Mouse (Mus musculus) stomach, postnatal 0 days (tissue): ENCODE results near the gene Cd5. TPM values are rescaled to one million over a fixed set of nuclear protein-coding genes. Genes with fewer than 3 reads are reported as not detected.

Experiments used
- ATAC-seq: fragments of 200-750 bp; cut with Nextera tagmentation; 2 replicates; pipeline ENCODE4 v1.8.0; 2017; ENCODE audit not compliant: low FRiP score, low TSS enrichment
- DNase-seq: peaks from one replicate; pipeline ENCODE4 v3.0.0-alpha.2; 2016; ENCODE audit warnings: low spot score
- H3K27ac ChIP-seq: fragments of 300-500 bp; sonication (generic); replicated peaks from 2 replicates; pipeline ENCODE4 v1.5.1; 2014; ENCODE audit warnings: mild to moderate bottlenecking, control low read depth
- H3K27me3 ChIP-seq: fragments of 300-500 bp; sonication (generic); 2 replicates; pipeline ENCODE4 v1.6.1; 2014; ENCODE audit warnings: low read length; ENCODE audit not compliant: control insufficient read depth, insufficient read depth
- H3K36me3 ChIP-seq: fragments of 300-500 bp; sonication (generic); 2 replicates; pipeline ENCODE4 v1.6.1; 2014; ENCODE audit warnings: low read length, mixed read lengths; ENCODE audit not compliant: control insufficient read depth, insufficient read depth
- H3K4me1 ChIP-seq: fragments of 300-500 bp; sonication (generic); replicated peaks from 2 replicates; pipeline ENCODE4 v1.6.1; 2014; ENCODE audit warnings: antibody characterized with exemption; ENCODE audit not compliant: control insufficient read depth, insufficient read depth
- H3K4me2 ChIP-seq: fragments of 300-500 bp; sonication (generic); replicated peaks from 2 replicates; pipeline ENCODE4 v1.6.1; 2014; ENCODE audit warnings: low read depth, mild to moderate bottlenecking, control low read depth, moderate library complexity
- H3K4me3 ChIP-seq: fragments of 300-500 bp; sonication (generic); 2 replicates; pipeline ENCODE4 v1.5.1; 2014; ENCODE audit warnings: low read depth, low read length, control low read depth
- H3K9ac ChIP-seq: fragments of 300-500 bp; sonication (generic); 2 replicates; pipeline ENCODE4 v1.6.1; 2014; ENCODE audit warnings: mild to moderate bottlenecking, low read length, control low read depth, mixed read lengths
- H3K9me3 ChIP-seq: fragments of 300-500 bp; sonication (generic); 2 replicates; pipeline ENCODE4 v1.6.1; 2016; ENCODE audit warnings: low read length; ENCODE audit not compliant: control insufficient read depth
- CTCF ChIP-seq: IDR thresholded peaks from 2 replicates; pipeline ENCODE4 v1.5.1; 2016; ENCODE audit warnings: antibody characterized with exemption, low read depth, mild to moderate bottlenecking, moderate library complexity
- EP300 ChIP-seq: optimal IDR thresholded peaks from 2 replicates; pipeline ENCODE3; 2016; ENCODE audit warnings: antibody characterized with exemption
- WGBS: fragments of 180-500 bp; shearing (Covaris S2); extraction: QIAGEN DNeasy Blood & Tissue Kit; methylation state at CpG from one replicate; pipeline ENCODE4 v1.1.7; 2014; 5-methylcytosine and 5-hydroxymethylcytosine counted together
- polyA plus RNA-seq: library from polyadenylated mRNA; unstranded; fragments of >200 nt; fragmentation: Nextera tagmentation; extraction: Ambion mirVana; gene quantifications from 2 replicates; pipeline ENCODE4 v1.2.1, GENCODE M21; 2015

The Cd5 gene
- polyA plus RNA-seq, 1 experiment from 2014 or later, result 1.8 TPM

DNA sequence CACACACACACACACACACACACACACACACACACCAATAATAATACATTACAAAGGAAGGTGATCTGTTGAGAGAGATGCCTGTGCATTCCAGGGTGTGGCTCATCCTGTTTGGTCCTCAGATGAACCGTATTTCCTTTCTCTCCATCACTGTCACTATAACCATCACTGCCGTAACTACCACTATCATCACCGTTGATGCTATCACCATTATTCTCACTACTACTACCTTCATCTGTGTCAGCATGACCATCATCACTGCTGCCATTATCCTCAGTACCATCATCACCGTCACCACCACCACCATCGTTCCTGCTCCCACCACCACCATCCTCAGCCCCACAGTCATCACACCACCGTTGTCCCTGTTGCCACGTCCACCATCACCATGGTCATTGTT, 6.8 kb downstream of the Cd5 start:
- TF ChIP-seq EP300 (no peak), CTCF (no peak)
- no peak overlapping the region for H3K4me3 ChIP-seq
- H3K36me3 ChIP-seq, result no peaks in the 10 kb centered on the region
- H3K27ac ChIP-seq, result no peak overlapping the region
- H3K27me3 ChIP-seq, result no peaks in the 10 kb centered on the region
- H3K4me1 ChIP-seq, result no peaks in the 10 kb centered on the region
- no peak overlapping the region for H3K4me2 ChIP-seq
- no peak overlapping the region for H3K9ac ChIP-seq
- no peaks in the 10 kb centered on the region for H3K9me3 ChIP-seq
- WGBS, result 87% methylated on average over 7 of the region's 7 CpGs
- ATAC-seq, result no peak
- DNase-seq, result no peak

DNA sequence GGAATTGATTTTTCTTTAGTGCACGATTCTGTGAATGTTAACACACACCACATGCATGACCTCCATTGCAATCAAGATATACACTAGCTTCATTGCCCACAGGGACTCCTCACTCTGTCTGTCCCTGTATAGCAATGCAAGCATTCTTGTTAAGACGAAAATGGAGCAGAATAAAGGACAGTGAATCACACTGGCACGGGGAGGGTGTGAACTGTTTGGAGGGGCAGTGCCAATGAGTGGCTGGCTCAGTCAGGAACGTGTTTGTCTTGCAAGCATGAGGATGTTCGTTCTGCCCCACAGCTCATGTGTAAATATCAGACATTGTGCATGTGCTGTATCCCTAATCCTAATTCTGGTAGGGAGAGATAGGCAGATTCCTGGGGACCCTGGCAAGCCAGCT, 8.3 kb downstream of the Cd5 start:
- Histone ChIP-seq H3K4me1 (no peaks in the 10 kb centered on the region), H3K4me2 (no peak overlapping the region), H3K9me3 (no peaks in the 10 kb centered on the region), H3K9ac (no peak overlapping the region), H3K4me3 (no peak overlapping the region), H3K27me3 (no peaks in the 10 kb centered on the region), H3K36me3 (no peaks in the 10 kb centered on the region), H3K27ac (peak overlapping the region; percentile 67; the same call in 1 of the 2 replicates)
- 44% methylated on average over 5 of the region's 5 CpGs for WGBS
- DNase-seq (no peak), ATAC-seq (no peak)
- TF ChIP-seq CTCF, result no peak
- TF ChIP-seq EP300, result no peak

DNA sequence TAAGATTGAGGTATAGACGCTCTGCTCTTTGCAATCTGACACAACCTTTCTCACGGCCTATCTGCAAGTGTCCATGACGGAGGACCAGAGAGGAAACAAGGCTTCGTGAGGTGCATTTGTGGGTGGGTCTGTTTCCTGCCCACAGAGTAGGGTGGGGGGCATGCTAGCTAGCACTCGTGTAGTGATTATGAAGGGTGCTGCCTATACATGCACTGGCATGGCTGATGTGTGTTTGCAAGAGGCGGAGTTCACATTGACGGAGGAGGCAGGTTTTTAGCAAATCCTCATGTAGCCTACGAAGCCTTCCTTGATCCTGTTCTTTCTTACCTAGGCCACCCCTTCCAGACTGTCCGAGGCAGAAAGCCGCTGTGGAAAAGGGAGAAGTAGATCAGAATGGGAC, 8.9 kb downstream of the Cd5 start:
- 59% methylated on average over 10 of the region's 10 CpGs for WGBS
- peak overlapping the region; percentile 67 for H3K27ac ChIP-seq

DNA sequence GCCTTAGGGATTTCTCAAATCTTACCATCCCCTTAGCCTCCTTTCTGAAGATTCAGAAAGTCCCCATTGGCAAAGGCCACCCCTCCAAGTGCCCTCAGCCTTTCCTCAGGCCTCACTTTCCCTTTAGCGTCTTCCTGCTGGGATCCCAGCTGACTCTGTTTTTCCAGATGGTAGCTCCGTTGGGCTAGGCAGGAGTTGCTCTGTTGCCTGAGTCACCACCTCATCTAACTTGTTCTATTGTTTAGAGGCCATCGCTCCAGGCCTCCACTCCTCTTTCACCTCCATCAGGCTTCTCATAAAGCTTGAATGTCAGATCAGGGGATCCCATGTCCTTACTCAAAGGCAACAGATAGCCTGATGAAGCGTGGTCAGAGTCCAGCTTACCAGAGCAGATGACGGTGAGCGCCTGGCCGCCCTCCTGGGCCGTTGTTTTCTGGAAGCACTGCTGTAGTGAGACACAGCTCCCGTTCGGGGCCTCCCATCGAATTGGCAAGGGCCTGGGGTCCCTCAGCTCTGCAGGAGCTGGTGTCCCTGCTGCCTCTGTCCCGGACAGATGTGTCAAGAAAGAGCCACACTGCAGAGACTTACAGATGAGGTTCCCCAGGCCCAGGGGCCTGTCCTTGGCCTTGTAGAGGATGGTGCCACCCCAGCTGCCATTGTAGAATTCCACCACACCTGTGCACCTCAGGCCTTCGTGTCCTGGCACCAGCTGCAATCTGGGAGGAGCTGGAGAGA, 14.0 kb downstream of the Cd5 start:
- Histone ChIP-seq H3K36me3 (no peaks in the 10 kb centered on the region), H3K27ac (peak overlapping the region; percentile 88), H3K4me1 (no peaks in the 10 kb centered on the region), H3K27me3 (no peaks in the 10 kb centered on the region), H3K4me3 (no peak overlapping the region), H3K4me2 (no peak overlapping the region), H3K9ac (no peak overlapping the region), H3K9me3 (no peaks in the 10 kb centered on the region)
- ATAC-seq (no peak), DNase-seq (no peak)
- TF ChIP-seq EP300, result peak; percentile 28
- TF ChIP-seq CTCF, result no peak
- WGBS, result 71% methylated on average over 13 of the region's 13 CpGs

More for the DNA sequence above, 8.9 kb downstream of the Cd5 start:
- no peak overlapping the region for H3K4me2 ChIP-seq
- TF ChIP-seq CTCF (no peak), EP300 (no peak)
- H3K27me3 ChIP-seq, result no peaks in the 10 kb centered on the region
- no peak overlapping the region for H3K9ac ChIP-seq
- H3K4me1 ChIP-seq, result no peaks in the 10 kb centered on the region
- no peak overlapping the region for H3K4me3 ChIP-seq
- DNase-seq, result no peak
- H3K36me3 ChIP-seq, result no peaks in the 10 kb centered on the region
- H3K9me3 ChIP-seq, result no peaks in the 10 kb centered on the region
- no peak for ATAC-seq

DNA sequence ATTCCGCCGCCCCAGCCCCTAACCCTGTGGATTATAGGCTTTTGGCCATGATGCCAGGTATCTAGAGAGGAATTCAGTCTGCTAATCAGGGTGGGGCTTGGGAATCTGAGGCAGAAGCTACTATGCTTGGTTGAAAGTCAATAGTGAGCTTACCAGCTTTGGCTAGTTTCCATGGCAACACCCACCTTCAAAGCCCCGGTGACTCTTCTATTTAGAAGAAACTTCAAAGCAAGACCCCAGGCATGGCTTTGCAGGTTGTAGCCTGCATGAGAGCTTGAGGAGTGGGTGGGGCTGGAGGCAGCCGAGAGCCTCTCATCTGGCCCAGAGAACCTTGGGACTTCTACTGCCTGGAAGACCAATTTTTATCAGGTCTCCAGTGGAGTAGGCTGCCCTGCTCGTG, 15.2 kb downstream of the Cd5 start:
- DNase-seq (no peak), ATAC-seq (no peak; the same call in 1 of the 2 replicates)
- Histone ChIP-seq H3K27ac (peak overlapping the region; percentile 88), H3K4me2 (no peak overlapping the region), H3K9ac (no peak overlapping the region), H3K4me3 (no peak overlapping the region), H3K4me1 (no peaks in the 10 kb centered on the region), H3K27me3 (no peaks in the 10 kb centered on the region), H3K36me3 (no peaks in the 10 kb centered on the region), H3K9me3 (no peaks in the 10 kb centered on the region)
- no peak for TF ChIP-seq CTCF
- no peak for TF ChIP-seq EP300
- 26% methylated on average over 5 of the region's 5 CpGs for WGBS

DNA sequence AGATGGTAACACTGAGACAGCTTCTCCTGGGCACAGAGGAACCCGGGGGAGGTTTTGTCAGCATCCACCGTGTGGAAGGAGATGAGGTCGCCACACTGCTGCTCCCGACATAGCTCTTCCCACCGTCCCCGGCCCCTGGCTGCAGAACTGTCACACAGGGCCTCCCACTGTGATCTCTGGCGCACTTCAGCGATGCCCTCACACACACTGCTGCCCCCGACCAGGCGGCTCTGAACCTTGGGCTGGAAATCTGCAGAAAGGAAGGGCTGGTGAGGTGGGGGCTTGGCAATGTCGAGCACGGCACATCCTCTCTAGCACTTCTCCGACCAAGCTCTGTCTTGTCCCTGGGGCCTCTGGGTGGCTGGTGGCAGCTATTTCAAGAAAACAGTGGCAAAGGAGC, 15.7 kb downstream of the Cd5 start:
- DNase-seq, result no peak
- H3K36me3 ChIP-seq, result no peaks in the 10 kb centered on the region
- ATAC-seq, result no peak
- H3K27me3 ChIP-seq, result no peaks in the 10 kb centered on the region
- no peaks in the 10 kb centered on the region for H3K4me1 ChIP-seq
- peak overlapping the region; percentile 67 for H3K27ac ChIP-seq
- 18% methylated on average over 13 of the region's 13 CpGs for WGBS
- H3K9ac ChIP-seq, result no peak overlapping the region
- H3K4me3 ChIP-seq, result no peak overlapping the region
- H3K9me3 ChIP-seq, result no peaks in the 10 kb centered on the region
- TF ChIP-seq CTCF (no peak), EP300 (no peak)
- no peak overlapping the region for H3K4me2 ChIP-seq
